Mouse (Mus musculus) myocyte (in vitro differentiated cells): Measurements from ENCODE around the gene Etnk2. TPM values are rescaled to one million over a fixed set of nuclear protein-coding genes. Genes with fewer than 3 reads are reported as not detected.

Source experiments
- H3K27me3 ChIP-seq: one replicate; pipeline ENCODE4 v1.6.1; 2011; ENCODE audit not compliant: control insufficient read depth, insufficient read depth, insufficient read length
- H3K36me3 ChIP-seq: one replicate; pipeline ENCODE4 v1.6.1; 2011; ENCODE audit not compliant: control insufficient read depth, insufficient read depth
- H3K4me2 ChIP-seq: one replicate; pipeline ENCODE4 v1.6.1; 2011; ENCODE audit warnings: low read depth, control low read depth
- H3K4me3 ChIP-seq: one replicate; pipeline ENCODE4 v1.5.1; 2011; ENCODE audit warnings: mild to moderate bottlenecking, control low read depth, moderate library complexity
- H3K79me2 ChIP-seq: one replicate; pipeline ENCODE4 v1.6.1; 2011; ENCODE audit not compliant: control insufficient read depth, insufficient read depth
- H3ac ChIP-seq: one replicate; pipeline ENCODE4 v1.6.1; 2011; ENCODE audit not compliant: control insufficient read depth, insufficient read length
- CEBPB ChIP-seq: IDR thresholded peaks from 2 replicates; pipeline ENCODE4 v1.6.1; 2011; ENCODE audit warnings: mild to moderate bottlenecking, moderate library complexity; ENCODE audit not compliant: poor library complexity, insufficient read depth, severe bottlenecking
- E2F4 ChIP-seq: IDR thresholded peaks from one replicate; pipeline ENCODE4 v1.6.1; 2011; ENCODE audit warnings: mild to moderate bottlenecking, control low read depth, moderate library complexity; ENCODE audit not compliant: insufficient read depth
- MAX ChIP-seq: IDR thresholded peaks from one replicate; pipeline ENCODE4 v1.6.1; 2011; ENCODE audit warnings: low read depth, mild to moderate bottlenecking, control low read depth
- MYOD1 ChIP-seq, 3 experiments: IDR thresholded peaks; one replicate each; pipeline ENCODE4 v1.6.1; 2011; ENCODE audit warnings: control low read depth in 2 of 3, low read depth in 2 of 3, mild to moderate bottlenecking in 2 of 3, moderate library complexity in 1 of 3; ENCODE audit not compliant: insufficient read length in 2 of 3, control insufficient read depth in 1 of 3
- MYOG ChIP-seq, 3 experiments: IDR thresholded peaks; one replicate each; pipeline ENCODE4 v1.6.1; 2011; ENCODE audit warnings: control low read depth in 2 of 3, low read depth in 2 of 3, mild to moderate bottlenecking in 2 of 3; ENCODE audit not compliant: insufficient read length in 2 of 3, control insufficient read depth in 1 of 3, insufficient read depth in 1 of 3
- POLR2A ChIP-seq: IDR thresholded peaks from one replicate; pipeline ENCODE4 v1.6.1; 2011; ENCODE audit warnings: low read depth, mild to moderate bottlenecking, control low read depth, moderate library complexity; ENCODE audit not compliant: insufficient read length
- POLR2AphosphoS2 ChIP-seq: IDR thresholded peaks from one replicate; pipeline ENCODE4 v1.6.1; 2011; ENCODE audit warnings: low read depth, control low read depth; ENCODE audit not compliant: insufficient read length
- REST ChIP-seq: IDR thresholded peaks from one replicate; pipeline ENCODE4 v1.6.1; 2011; ENCODE audit warnings: mild to moderate bottlenecking, control low read depth, moderate library complexity; ENCODE audit not compliant: insufficient read depth, insufficient read length
- SRF ChIP-seq: IDR thresholded peaks from one replicate; pipeline ENCODE4 v1.6.1; 2011; ENCODE audit warnings: low read depth; ENCODE audit not compliant: control insufficient read depth, insufficient read length
- TCF12 ChIP-seq: IDR thresholded peaks from one replicate; pipeline ENCODE4 v1.6.1; 2011; ENCODE audit warnings: mild to moderate bottlenecking, control low read depth; ENCODE audit not compliant: poor library complexity, insufficient read depth, severe bottlenecking
- TCF3 ChIP-seq: IDR thresholded peaks from one replicate; pipeline ENCODE4 v1.6.1; 2011; ENCODE audit warnings: low read depth, control low read depth; ENCODE audit not compliant: insufficient read length
- USF1 ChIP-seq: IDR thresholded peaks from one replicate; pipeline ENCODE4 v1.6.1; 2011; ENCODE audit warnings: low read depth, mild to moderate bottlenecking, control low read depth, moderate library complexity
- polyA plus RNA-seq: library from polyadenylated mRNA; unstranded; fragments of >200 nt; fragmentation: generic; extraction: Trizol; gene quantifications from one replicate; pipeline ENCODE4 v1.2.1, GENCODE M21; 2012; ENCODE audit warnings: missing spikeins

The Etnk2 gene
- 0.73 TPM for polyA plus RNA-seq

DNA sequence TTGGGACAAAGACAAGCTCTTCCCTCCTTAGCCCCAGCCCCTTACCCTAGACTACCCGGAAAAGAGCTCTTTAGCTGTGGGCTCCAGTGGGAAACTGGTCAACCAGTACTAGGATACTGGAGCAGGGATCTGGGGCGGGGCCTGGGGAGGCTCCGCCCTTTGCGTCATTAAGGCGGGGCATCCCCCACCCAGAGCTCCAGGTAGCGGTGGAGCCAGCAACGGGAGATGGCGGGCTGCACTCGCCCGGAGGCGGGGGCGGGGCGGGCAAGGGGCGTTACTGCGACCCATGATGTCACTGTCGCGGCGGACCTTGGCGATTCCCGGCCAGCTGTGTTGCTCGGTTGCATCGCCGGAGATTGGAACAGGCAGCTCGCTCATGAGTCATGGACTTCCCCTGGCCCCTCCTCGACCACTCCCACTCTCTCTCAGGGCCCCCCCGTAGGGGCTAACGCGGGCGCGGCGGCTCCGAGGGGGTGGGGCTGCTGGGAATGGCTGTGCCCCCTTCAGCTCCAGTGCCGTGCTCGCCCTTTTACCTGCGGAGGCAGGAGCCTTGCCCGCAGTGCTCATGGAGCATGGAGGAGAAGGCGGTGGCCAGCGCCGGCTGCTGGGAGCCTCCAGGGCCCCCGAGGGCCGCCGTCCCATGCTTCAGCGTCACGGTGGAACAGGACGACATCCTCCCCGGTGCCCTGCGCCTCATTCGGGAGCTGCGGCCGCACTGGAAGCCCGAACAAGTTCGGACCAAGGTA lies at the start of gene Etnk2:
Gene Etnk2 (plus strand): TSS at position 297 of the 746 bp plus-strand sequence.
- H3K4me2 ChIP-seq: peak within 1 kb of the TSS; percentile 30
- peaks cover 81% of the 10 kb centered on the region for H3K27me3 ChIP-seq
- no peak for TF ChIP-seq REST
- no peak for TF ChIP-seq POLR2A
- no peak for TF ChIP-seq E2F4
- TF ChIP-seq USF1: no peak
- no peak for TF ChIP-seq MYOG (IDR thresholded peaks at IDR 0.05; ENCODE audit: control insufficient read depth in 1 of 3, insufficient read depth in 1 of 3, insufficient read length in 2 of 3, low read depth in 2 of 3)
- no peak within 1 kb of the TSS for H3K4me3 ChIP-seq
- H3K36me3 ChIP-seq: no peaks in the 10 kb centered on the region
- H3K79me2 ChIP-seq: no peaks in the 10 kb centered on the region
- H3ac ChIP-seq: no peak within 1 kb of the TSS

DNA sequence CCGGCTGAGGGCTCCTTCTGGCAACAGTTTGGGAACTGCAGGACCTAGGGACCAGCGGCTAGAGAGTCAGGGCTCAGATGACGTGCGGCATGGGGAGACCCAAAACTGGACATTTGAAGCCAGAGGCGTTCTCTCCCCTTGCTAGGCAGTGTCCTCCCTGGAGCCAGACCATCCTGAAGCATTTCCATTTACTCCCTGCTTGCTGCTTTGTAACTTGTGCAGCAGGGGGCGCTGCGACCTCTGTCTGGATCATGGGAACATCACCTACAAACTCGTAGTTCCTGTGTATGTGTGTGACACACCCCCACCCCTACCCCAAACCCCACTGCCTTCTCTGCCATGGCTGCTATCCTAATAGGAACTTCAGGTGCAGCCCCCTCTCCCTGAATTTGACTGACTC lies 49.0 kb upstream of the Etnk2 start:
- Histone ChIP-seq H3K79me2 (no peaks in the 10 kb centered on the region), H3K4me3 (no peak overlapping the region), H3ac (no peak overlapping the region), H3K27me3 (peaks cover 38% of the 10 kb centered on the region), H3K36me3 (no peaks in the 10 kb centered on the region), H3K4me2 (no peak overlapping the region)
- TF ChIP-seq MYOG (IDR thresholded peaks at IDR 0.05; ENCODE audit: control insufficient read depth in 1 of 3, insufficient read depth in 1 of 3, insufficient read length in 2 of 3, low read depth in 2 of 3): no peak
- no peak for TF ChIP-seq TCF12

GRCm38 (mm10) chr1:133315775-133316174 lies 47.6 kb upstream of the Etnk2 start:
- Histone ChIP-seq H3K27me3 (peaks cover 24% of the 10 kb centered on the region), H3ac (no peak overlapping the region), H3K36me3 (no peaks in the 10 kb centered on the region), H3K4me3 (no peak overlapping the region), H3K79me2 (no peaks in the 10 kb centered on the region), H3K4me2 (no peak overlapping the region)
- no peak for TF ChIP-seq SRF
- no peak for TF ChIP-seq MAX
- TF ChIP-seq TCF12: no peak
- TF ChIP-seq MYOG (IDR thresholded peaks at IDR 0.05; ENCODE audit: control insufficient read depth in 1 of 3, insufficient read depth in 1 of 3, insufficient read length in 2 of 3, low read depth in 2 of 3): no peak
- no peak for TF ChIP-seq USF1
- no peak for TF ChIP-seq POLR2AphosphoS2
- no peak for TF ChIP-seq REST
- no peak for TF ChIP-seq TCF3
- no peak for TF ChIP-seq POLR2A
- no peak for TF ChIP-seq E2F4
- TF ChIP-seq CEBPB: no peak
- TF ChIP-seq MYOD1 (IDR thresholded peaks at IDR 0.05; ENCODE audit: control insufficient read depth in 1 of 3, insufficient read length in 2 of 3, low read depth in 2 of 3): no peak

DNA sequence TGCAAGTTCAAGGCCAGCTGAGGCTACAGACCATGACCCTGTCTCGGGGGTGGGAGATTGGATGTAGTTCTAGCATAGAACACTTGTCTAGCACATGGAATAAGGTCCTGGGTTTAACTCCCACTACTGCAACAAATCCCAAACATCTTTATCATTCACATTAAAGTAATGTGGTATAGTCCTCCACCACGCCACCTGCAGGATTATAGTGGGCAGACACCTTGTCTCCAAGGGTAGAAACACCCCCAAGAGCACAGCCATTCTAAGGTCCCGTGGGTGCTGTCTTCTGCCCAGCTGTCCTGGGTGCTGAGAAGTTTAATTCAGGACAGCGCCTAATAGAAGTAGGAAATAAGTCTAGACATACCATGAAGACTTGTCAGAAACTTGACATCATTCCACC lies 46.8 kb upstream of the Etnk2 start:
- Histone ChIP-seq H3K27me3 (peaks cover 18% of the 10 kb centered on the region), H3K79me2 (no peaks in the 10 kb centered on the region), H3K4me3 (no peak overlapping the region), H3K4me2 (no peak overlapping the region), H3K36me3 (no peaks in the 10 kb centered on the region), H3ac (no peak overlapping the region)
- TF ChIP-seq MAX: no peak
- no peak for TF ChIP-seq USF1
- no peak for TF ChIP-seq TCF12
- no peak for TF ChIP-seq REST
- no peak for TF ChIP-seq MYOG (IDR thresholded peaks at IDR 0.05; ENCODE audit: control insufficient read depth in 1 of 3, insufficient read depth in 1 of 3, insufficient read length in 2 of 3, low read depth in 2 of 3)
- no peak for TF ChIP-seq TCF3

DNA sequence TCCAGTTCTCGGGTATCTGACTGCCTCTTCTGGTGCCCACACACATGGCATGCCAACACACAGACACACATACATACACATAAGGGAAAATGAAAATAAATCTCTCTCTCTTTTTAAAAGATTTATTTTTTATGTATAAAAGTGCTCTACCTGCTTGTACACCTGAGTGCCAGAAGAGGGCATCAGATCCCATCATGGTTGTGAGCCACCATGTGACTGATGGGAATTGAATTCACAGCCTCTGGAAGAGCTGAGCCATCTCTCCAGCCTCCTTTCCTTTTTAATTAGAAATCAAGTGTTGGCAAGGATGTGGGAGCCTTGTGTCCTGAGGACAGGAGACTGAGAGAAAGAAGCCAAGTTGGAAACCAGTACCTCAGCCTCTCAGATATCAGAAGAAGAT lies 46.2 kb upstream of the Etnk2 start:
- TF ChIP-seq REST (no peak), POLR2AphosphoS2 (no peak), TCF3 (no peak), MAX (no peak), MYOD1 (IDR thresholded peaks at IDR 0.05; ENCODE audit: control insufficient read depth in 1 of 3, insufficient read length in 2 of 3, low read depth in 2 of 3) (no peak), CEBPB (no peak), MYOG (IDR thresholded peaks at IDR 0.05; ENCODE audit: control insufficient read depth in 1 of 3, insufficient read depth in 1 of 3, insufficient read length in 2 of 3, low read depth in 2 of 3) (no peak), SRF (no peak), USF1 (no peak)
- Histone ChIP-seq H3K79me2 (no peaks in the 10 kb centered on the region), H3K4me3 (no peak overlapping the region), H3K4me2 (no peak overlapping the region), H3K36me3 (no peaks in the 10 kb centered on the region), H3ac (no peak overlapping the region), H3K27me3 (peaks cover 12% of the 10 kb centered on the region)
